Mouse (Mus musculus) 3T3-L1 (cell line): ENCODE results near the gene Acp2.
A peak's percentile ranks its signal among the peaks of the same experiment; 100 is the strongest.

Experiments
- DNase-seq: peaks from one replicate; pipeline ENCODE4 v3.0.0-alpha.2; 2015; ENCODE audit warnings: low read depth, low spot score

The Acp2 gene

GRCm38 (mm10) chr2:91256256-91257125 lies 53.8 kb downstream of the Acp2 start:
- DNase-seq, result peak; percentile 71

- DNase-seq, result peak; percentile 74
Observed at GRCm38 (mm10) chr2:91257126-91257980, 54.7 kb downstream of the Acp2 start.

GRCm38 (mm10) chr2:91258054-91258453 lies 55.4 kb downstream of the Acp2 start:
- DNase-seq, result no peak

GRCm38 (mm10) chr2:91258830-91259229 lies 56.1 kb downstream of the Acp2 start:
- DNase-seq, result no peak

GRCm38 (mm10) chr2:91259493-91259892 lies 56.8 kb downstream of the Acp2 start:
- no peak for DNase-seq
